Mouse (Mus musculus) kidney, embryonic 16.5 days (tissue): ENCODE results near the gene Rbm42. TPM values are rescaled to one million over a fixed set of nuclear protein-coding genes. Genes with fewer than 3 reads are reported as not detected.

Experiments
- ATAC-seq: fragments of 200-750 bp; cut with Nextera tagmentation; 2 replicates; pipeline ENCODE4 v1.8.0; 2017; ENCODE audit warnings: moderate TSS enrichment; ENCODE audit not compliant: low FRiP score, low TSS enrichment
- H3K27ac ChIP-seq: fragments of 300-500 bp; sonication (generic); 2 replicates; pipeline ENCODE4 v1.5.1; 2014; ENCODE audit warnings: low read length
- H3K27me3 ChIP-seq: fragments of 300-500 bp; sonication (generic); 2 replicates; pipeline ENCODE4 v1.6.1; 2014; ENCODE audit warnings: low read length, control low read depth, mixed read lengths; ENCODE audit not compliant: insufficient read depth
- H3K36me3 ChIP-seq: fragments of 300-500 bp; sonication (generic); 2 replicates; pipeline ENCODE4 v1.6.1; 2014; ENCODE audit warnings: low read length, control low read depth, mixed read lengths; ENCODE audit not compliant: insufficient read depth
- H3K4me1 ChIP-seq: fragments of 300-500 bp; sonication (generic); 2 replicates; pipeline ENCODE4 v1.6.1; 2014; ENCODE audit warnings: low read length, control low read depth, mixed read lengths; ENCODE audit not compliant: insufficient read depth
- H3K4me2 ChIP-seq: fragments of 300-500 bp; sonication (generic); replicated peaks from 2 replicates; pipeline ENCODE4 v1.6.1; 2014; ENCODE audit warnings: low read depth, low read length
- H3K4me3 ChIP-seq: fragments of 300-500 bp; sonication (generic); 2 replicates; pipeline ENCODE4 v1.5.1; 2014; ENCODE audit warnings: mild to moderate bottlenecking, low read length
- H3K9ac ChIP-seq: fragments of 300-500 bp; sonication (generic); replicated peaks from 2 replicates; pipeline ENCODE4 v1.6.1; 2014; ENCODE audit warnings: low read length
- H3K9me3 ChIP-seq: fragments of 300-500 bp; sonication (generic); 2 replicates; pipeline ENCODE4 v1.6.1; 2016; ENCODE audit warnings: low read length, control low read depth
- WGBS: fragments of 180-500 bp; shearing (Covaris S2); extraction: QIAGEN DNeasy Blood & Tissue Kit; methylation state at CpG from one replicate; pipeline ENCODE4 v1.1.7; 2014; 5-methylcytosine and 5-hydroxymethylcytosine counted together
- polyA plus RNA-seq: library from polyadenylated mRNA; unstranded; fragments of >200 nt; fragmentation: Nextera tagmentation; extraction: Ambion mirVana; gene quantifications from 2 replicates; pipeline ENCODE4 v1.2.1, GENCODE M21; 2015

The Rbm42 gene
- polyA plus RNA-seq, 1 experiment from 2014 or later: 119 TPM

DNA sequence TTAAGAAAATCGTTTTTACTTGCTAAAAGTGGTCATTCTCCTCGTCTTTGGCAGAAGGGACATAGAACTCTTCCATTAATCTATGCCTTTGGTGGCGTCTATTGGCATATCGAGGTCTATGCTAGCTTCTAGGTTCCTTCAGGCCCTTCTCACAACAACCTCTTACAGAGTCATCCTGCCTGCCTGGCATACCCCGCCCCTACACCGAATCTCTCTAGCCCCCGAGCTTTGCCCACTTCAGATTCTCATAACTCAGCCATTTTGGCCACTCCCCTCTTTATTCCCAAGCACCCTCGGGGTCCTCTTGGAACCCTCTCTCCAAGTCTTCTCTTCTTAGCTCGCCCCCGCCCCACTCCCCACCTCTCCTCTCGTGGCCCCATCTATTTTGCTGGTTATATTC, 15.2 kb upstream of the Rbm42 start:
- peak overlapping the region; percentile 85 for H3K9ac ChIP-seq
- peak overlapping the region; percentile 74 for H3K4me2 ChIP-seq
- peaks cover 11% of the 10 kb centered on the region for H3K36me3 ChIP-seq
- H3K4me3 ChIP-seq: peak overlapping the region; percentile 75
- H3K4me1 ChIP-seq: peaks cover 4% of the 10 kb centered on the region; the same call in 1 of the 2 replicates
- H3K9me3 ChIP-seq: no peaks in the 10 kb centered on the region
- no peaks in the 10 kb centered on the region for H3K27me3 ChIP-seq
- peak; percentile 53; the same call in 1 of the 2 replicates for ATAC-seq
- 6% methylated on average over 11 of the region's 11 CpGs for WGBS
- no peak overlapping the region for H3K27ac ChIP-seq

GRCm38 (mm10) chr7:30664529-30665200, 14.5 kb upstream of the Rbm42 start, which contains the start of gene Haus5:
Gene Haus5 (minus strand): TSS chr7:30664994.
- WGBS: under 1% methylated on average over 34 of the region's 34 CpGs
- Histone ChIP-seq H3K27me3 (no peaks in the 10 kb centered on the region), H3K4me1 (peaks cover 4% of the 10 kb centered on the region; the same call in 1 of the 2 replicates), H3K36me3 (peaks cover 17% of the 10 kb centered on the region), H3K27ac (no peak within 1 kb of the TSS), H3K4me3 (peak within 1 kb of the TSS; percentile 75), H3K4me2 (peak within 1 kb of the TSS; percentile 74), H3K9me3 (no peaks in the 10 kb centered on the region), H3K9ac (peak within 1 kb of the TSS; percentile 85)
- ATAC-seq: peak; percentile 95

DNA sequence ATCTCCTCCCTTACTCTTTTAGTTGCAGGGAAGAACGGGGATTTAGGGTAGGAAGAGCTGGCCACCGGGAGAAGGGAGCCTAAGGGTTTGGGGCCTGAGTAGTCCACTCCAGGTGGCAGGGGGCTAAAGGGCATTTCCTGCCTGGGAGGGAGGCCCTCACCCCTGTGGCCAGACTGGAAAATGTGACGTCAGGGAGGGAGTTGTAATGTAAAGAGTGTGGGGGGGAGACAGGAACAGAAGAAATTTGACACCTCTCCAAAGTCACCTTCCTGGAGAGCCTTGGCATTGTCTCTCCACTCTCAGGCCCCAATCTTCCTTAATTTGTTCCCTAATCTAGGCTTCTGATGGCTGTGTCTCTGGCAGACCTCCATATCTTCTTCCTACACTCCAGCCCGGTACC, 11.0 kb downstream of the Rbm42 start:
- peaks cover 26% of the 10 kb centered on the region for H3K27me3 ChIP-seq
- H3K4me1 ChIP-seq: peaks cover 15% of the 10 kb centered on the region
- no peak for ATAC-seq
- no peak overlapping the region for H3K4me2 ChIP-seq
- WGBS: 13% methylated on average over 4 of the region's 4 CpGs
- H3K9ac ChIP-seq: peak overlapping the region; percentile 23; the same call in 1 of the 2 replicates
- peaks cover 41% of the 10 kb centered on the region for H3K36me3 ChIP-seq
- H3K4me3 ChIP-seq: no peak overlapping the region
- no peak overlapping the region for H3K27ac ChIP-seq
- no peaks in the 10 kb centered on the region for H3K9me3 ChIP-seq

- H3K27me3 ChIP-seq: peaks cover 51% of the 10 kb centered on the region
- no peak for ATAC-seq
- H3K4me2 ChIP-seq: no peak overlapping the region
- no peak overlapping the region for H3K4me3 ChIP-seq
- peaks cover 15% of the 10 kb centered on the region for H3K4me1 ChIP-seq
- no peak overlapping the region for H3K27ac ChIP-seq
- peaks cover 16% of the 10 kb centered on the region; the same call in 1 of the 2 replicates for H3K36me3 ChIP-seq
- 25% methylated on average over 11 of the region's 11 CpGs for WGBS
- no peaks in the 10 kb centered on the region for H3K9me3 ChIP-seq
- H3K9ac ChIP-seq: no peak overlapping the region
Measured at GRCm38 (mm10) chr7:30636395-30636794, 13.7 kb downstream of the Rbm42 start.

DNA sequence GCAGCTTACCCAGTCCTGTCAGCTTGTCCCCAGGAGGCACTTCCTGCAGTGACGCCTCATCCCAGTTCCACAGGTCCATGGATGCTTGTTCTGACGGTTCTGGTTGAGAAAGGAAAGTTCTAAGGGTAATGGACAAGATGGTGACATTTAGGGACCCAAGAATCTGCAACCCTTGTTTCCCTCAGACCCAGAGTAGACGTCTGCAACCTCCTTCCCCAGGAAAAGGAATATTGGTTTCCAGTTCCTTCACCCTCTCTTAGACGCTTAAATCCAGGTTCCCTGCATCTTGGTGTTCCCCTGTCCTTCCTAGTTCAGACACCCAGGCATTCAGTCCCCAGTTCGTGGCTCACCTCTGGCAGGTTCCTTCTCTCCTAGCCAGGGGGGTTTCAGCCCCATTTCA, 14.4 kb downstream of the Rbm42 start, which contains the start of gene Etv2:
Gene Etv2 (minus strand): TSS at position 101 of the 400 bp plus-strand sequence.
- Histone ChIP-seq H3K4me3 (peak within 1 kb of the TSS; percentile 29), H3K9me3 (no peaks in the 10 kb centered on the region), H3K36me3 (peaks cover 10% of the 10 kb centered on the region; the same call in 1 of the 2 replicates), H3K27me3 (peaks cover 56% of the 10 kb centered on the region), H3K27ac (no peak within 1 kb of the TSS), H3K4me2 (peak within 1 kb of the TSS; percentile 40), H3K9ac (no peak within 1 kb of the TSS), H3K4me1 (peaks cover 15% of the 10 kb centered on the region)
- no peak for ATAC-seq
- WGBS: 9% methylated on average over 5 of the region's 5 CpGs

DNA sequence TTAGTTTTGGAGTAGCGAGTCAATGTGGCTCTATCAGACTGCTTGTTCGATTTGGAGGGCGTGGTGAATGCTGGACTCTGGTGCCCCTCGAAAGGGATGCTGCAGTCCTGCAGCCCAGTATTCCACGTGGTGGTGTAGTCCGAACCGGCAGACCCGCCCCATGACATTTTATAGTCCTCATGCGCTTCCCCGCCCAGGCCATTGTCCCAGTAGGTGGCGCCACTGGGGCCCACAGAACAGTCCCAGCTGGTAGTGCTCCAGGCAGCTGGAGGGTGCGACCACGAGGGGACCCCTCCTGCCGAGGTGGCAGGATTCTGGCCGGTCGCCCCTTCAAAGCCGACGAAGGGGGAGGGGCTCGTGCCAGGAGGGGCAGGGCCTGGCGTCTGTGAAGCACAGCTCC, 15.5 kb downstream of the Rbm42 start:
- Histone ChIP-seq H3K36me3 (no peaks in the 10 kb centered on the region), H3K27ac (no peak overlapping the region), H3K4me2 (peak overlapping the region; percentile 40), H3K4me1 (peaks cover 15% of the 10 kb centered on the region), H3K4me3 (peak overlapping the region; percentile 29), H3K9ac (no peak overlapping the region; the same call in 1 of the 2 replicates), H3K27me3 (peaks cover 62% of the 10 kb centered on the region), H3K9me3 (no peaks in the 10 kb centered on the region)
- peak; percentile 76 for ATAC-seq
- under 1% methylated on average over 20 of the region's 20 CpGs for WGBS

DNA sequence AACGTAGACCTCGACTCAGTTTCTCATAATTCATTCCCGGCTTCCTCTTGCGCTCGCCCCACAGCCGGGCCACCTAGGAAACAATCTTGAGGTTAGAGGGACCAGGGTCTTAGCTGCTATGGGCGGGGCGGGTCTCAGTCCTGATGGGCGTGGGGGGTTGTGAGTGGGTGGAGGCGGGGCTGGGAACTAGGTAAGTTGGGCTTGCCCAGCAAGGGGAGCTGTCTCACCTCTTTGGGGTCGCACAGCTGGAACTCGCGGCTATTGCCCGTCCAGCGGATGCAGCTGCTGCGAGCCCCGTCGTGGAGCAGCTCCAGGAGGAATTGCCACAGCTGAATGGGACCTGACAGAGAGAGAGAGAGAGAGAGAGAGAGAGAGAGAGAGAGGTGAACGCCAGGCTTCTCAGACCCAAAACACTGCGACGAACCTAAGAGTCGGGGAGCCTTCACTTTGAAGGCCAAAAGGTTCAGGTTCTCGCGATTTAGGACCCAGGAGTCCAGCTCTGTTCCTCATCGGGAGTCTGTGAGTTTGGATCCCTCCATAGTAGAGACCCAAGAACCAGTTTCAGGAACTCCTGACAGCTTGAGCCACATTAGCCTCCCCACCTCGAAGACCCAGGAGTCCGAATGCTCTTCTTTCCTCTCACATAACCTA, 16.2 kb downstream of the Rbm42 start:
- Histone ChIP-seq H3K36me3 (no peaks in the 10 kb centered on the region), H3K4me3 (peak overlapping the region; percentile 29; the same call in 1 of the 2 replicates), H3K9me3 (no peaks in the 10 kb centered on the region), H3K9ac (no peak overlapping the region), H3K4me1 (peaks cover 8% of the 10 kb centered on the region), H3K27ac (no peak overlapping the region), H3K4me2 (0 out of 2 replicates have a peak overlapping the region, but pooled peaks have one; percentile 40), H3K27me3 (peaks cover 62% of the 10 kb centered on the region)
- no peak for ATAC-seq
- 3% methylated on average over 27 of the region's 27 CpGs for WGBS

- H3K4me1 ChIP-seq: peaks cover 7% of the 10 kb centered on the region
- ATAC-seq: no peak
- no peak overlapping the region for H3K4me3 ChIP-seq
- H3K9me3 ChIP-seq: no peaks in the 10 kb centered on the region
- H3K27me3 ChIP-seq: peaks cover 35% of the 10 kb centered on the region
- H3K27ac ChIP-seq: no peak overlapping the region
- no peak overlapping the region for H3K4me2 ChIP-seq
- H3K36me3 ChIP-seq: 0 out of 2 replicates have a peak, but pooled peaks cover 3% of the 10 kb centered on the region
- H3K9ac ChIP-seq: no peak overlapping the region
Measured at GRCm38 (mm10) chr7:30629013-30629412, 21.1 kb downstream of the Rbm42 start.

DNA sequence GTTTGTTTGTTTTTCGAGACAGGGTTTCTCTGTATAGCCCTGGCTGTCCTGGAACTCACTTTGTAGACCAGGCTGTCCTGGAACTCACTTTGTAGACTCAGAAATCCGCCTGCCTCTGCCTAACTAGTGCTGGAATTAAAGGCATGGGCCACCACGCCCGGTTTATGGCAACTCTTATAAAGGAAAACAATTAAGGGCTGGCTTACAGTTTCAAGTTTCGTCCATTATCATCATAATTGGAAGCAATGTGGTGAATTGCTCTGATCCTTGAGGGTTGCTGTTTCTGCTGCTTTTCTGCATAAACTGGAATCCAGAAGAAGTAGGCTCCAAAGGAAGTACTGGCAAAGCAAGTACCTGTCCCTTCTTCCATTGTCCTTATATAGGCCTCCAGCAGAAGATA, 23.5 kb downstream of the Rbm42 start:
- Histone ChIP-seq H3K9me3 (no peaks in the 10 kb centered on the region), H3K4me3 (no peak overlapping the region), H3K4me1 (peaks cover 7% of the 10 kb centered on the region), H3K27me3 (peaks cover 14% of the 10 kb centered on the region; the same call in 1 of the 2 replicates), H3K36me3 (peaks cover 27% of the 10 kb centered on the region), H3K4me2 (peak overlapping the region; percentile 62; the same call in 1 of the 2 replicates), H3K9ac (no peak overlapping the region), H3K27ac (no peak overlapping the region)
- WGBS: 83% methylated on average over 5 of the region's 5 CpGs
- ATAC-seq: no peak
